Mouse (Mus musculus) G1E-ER4 (cell line): Measurements from ENCODE around the gene Kynu. TPM values are rescaled to one million over a fixed set of nuclear protein-coding genes. Genes with fewer than 3 reads are reported as not detected.

ENCODE experiments used
- GATA1 ChIP-seq: IDR thresholded peaks from one replicate; pipeline ENCODE4 v1.8.0; 2012; ENCODE audit warnings: low read length, inconsistent platforms
- polyA plus RNA-seq: library from polyadenylated mRNA; stranded (reverse); fragments of >175 nt; gene quantifications from 2 replicates; pipeline ENCODE4 v1.2.3, GENCODE M21; 2012

Gene Kynu
- polyA plus RNA-seq, 1 experiment, result not detected

- no peak for TF ChIP-seq GATA1
Observed at GRCm38 (mm10) chr2:43592001-43592704, 37.0 kb downstream of the Kynu start.

- TF ChIP-seq GATA1, result no peak
Observed at GRCm38 (mm10) chr2:43613571-43613970, 58.4 kb downstream of the Kynu start.

- no peak for TF ChIP-seq GATA1
Observed at GRCm38 (mm10) chr2:43621140-43621539, 66.0 kb downstream of the Kynu start.

- no peak for TF ChIP-seq GATA1
Observed at GRCm38 (mm10) chr2:43622844-43623243, 67.7 kb downstream of the Kynu start.

- no peak for TF ChIP-seq GATA1
Observed at GRCm38 (mm10) chr2:43631786-43632185, 76.7 kb downstream of the Kynu start.

GRCm38 (mm10) chr2:43636498-43636897 is 81.4 kb downstream of the Kynu start:
- TF ChIP-seq GATA1, result no peak

GRCm38 (mm10) chr2:43646962-43647361 is 91.8 kb downstream of the Kynu start:
- TF ChIP-seq GATA1, result no peak

- no peak for TF ChIP-seq GATA1
Observed at GRCm38 (mm10) chr2:43669588-43669987, 114.5 kb downstream of the Kynu start.

GRCm38 (mm10) chr2:43673619-43674018 is 118.5 kb downstream of the Kynu start:
- TF ChIP-seq GATA1, result no peak

GRCm38 (mm10) chr2:43674098-43674497 is 119.0 kb downstream of the Kynu start:
- no peak for TF ChIP-seq GATA1

- TF ChIP-seq GATA1, result no peak
Observed at GRCm38 (mm10) chr2:43675277-43675676, 120.1 kb downstream of the Kynu start.

GRCm38 (mm10) chr2:43690402-43690801 is 135.3 kb downstream of the Kynu start:
- TF ChIP-seq GATA1, result no peak

GRCm38 (mm10) chr2:43691290-43691689 is 136.2 kb downstream of the Kynu start:
- TF ChIP-seq GATA1, result no peak

- no peak for TF ChIP-seq GATA1
Observed at GRCm38 (mm10) chr2:43695635-43696034, 140.5 kb downstream of the Kynu start.

GRCm38 (mm10) chr2:43712611-43713138 is 157.5 kb downstream of the Kynu start:
- TF ChIP-seq GATA1, result no peak

GRCm38 (mm10) chr2:43722446-43723103 is 167.4 kb downstream of the Kynu start:
- TF ChIP-seq GATA1, result no peak

- TF ChIP-seq GATA1, result no peak
Observed at GRCm38 (mm10) chr2:43723104-43723541, 168.0 kb downstream of the Kynu start.
